Mouse (Mus musculus) ovary, postnatal 36 days (tissue): Measurements from ENCODE around the gene Mia2.

Experiments used
- DNase-seq: peaks from one replicate; pipeline ENCODE4 v3.0.0; 2022; ENCODE audit warnings: low spot score, mixed read lengths

The Mia2 gene

GRCm38 (mm10) chr12:59105914-59106313 lies 10.3 kb downstream of the Mia2 start:
- no peak for DNase-seq

GRCm38 (mm10) chr12:59106491-59106890 lies 10.9 kb downstream of the Mia2 start:
- no peak for DNase-seq

GRCm38 (mm10) chr12:59107926-59108325 lies 12.3 kb downstream of the Mia2 start:
- no peak for DNase-seq

- DNase-seq, result no peak
Measured at GRCm38 (mm10) chr12:59117184-59117583, 21.6 kb downstream of the Mia2 start.

- no peak for DNase-seq
Measured at GRCm38 (mm10) chr12:59125426-59125825, 29.8 kb downstream of the Mia2 start.

- DNase-seq, result no peak
Measured at GRCm38 (mm10) chr12:59128501-59128900, 32.9 kb downstream of the Mia2 start.

- DNase-seq, result no peak
Measured at GRCm38 (mm10) chr12:59129038-59129437, 33.4 kb downstream of the Mia2 start.

GRCm38 (mm10) chr12:59129592-59129991 lies 34.0 kb downstream of the Mia2 start:
- DNase-seq, result no peak

GRCm38 (mm10) chr12:59130249-59130648 lies 34.6 kb downstream of the Mia2 start:
- DNase-seq, result no peak

- DNase-seq, result peak; percentile 97
Measured at GRCm38 (mm10) chr12:59130651-59131577, 35.3 kb downstream of the Mia2 start.

GRCm38 (mm10) chr12:59131578-59131946 lies 36.0 kb downstream of the Mia2 start:
- DNase-seq, result no peak

- no peak for DNase-seq
Measured at GRCm38 (mm10) chr12:59132462-59132861, 36.9 kb downstream of the Mia2 start.

GRCm38 (mm10) chr12:59132940-59133339 lies 37.3 kb downstream of the Mia2 start:
- no peak for DNase-seq

- no peak for DNase-seq
Measured at GRCm38 (mm10) chr12:59133437-59133999, 37.9 kb downstream of the Mia2 start.

GRCm38 (mm10) chr12:59135096-59135495 lies 39.5 kb downstream of the Mia2 start:
- DNase-seq, result no peak

GRCm38 (mm10) chr12:59135533-59136300 lies 40.1 kb downstream of the Mia2 start:
- DNase-seq, result no peak

- no peak for DNase-seq
Measured at GRCm38 (mm10) chr12:59137031-59137430, 41.4 kb downstream of the Mia2 start.

- DNase-seq, result no peak
Measured at GRCm38 (mm10) chr12:59139372-59139771, 43.8 kb downstream of the Mia2 start.

GRCm38 (mm10) chr12:59145130-59145529 lies 49.5 kb downstream of the Mia2 start:
- DNase-seq, result no peak

GRCm38 (mm10) chr12:59149691-59150090 lies 54.1 kb downstream of the Mia2 start:
- no peak for DNase-seq

GRCm38 (mm10) chr12:59161091-59161490 lies 65.5 kb downstream of the Mia2 start:
- no peak for DNase-seq

GRCm38 (mm10) chr12:59162797-59163196 lies 67.2 kb downstream of the Mia2 start:
- no peak for DNase-seq

- DNase-seq, result no peak
Measured at GRCm38 (mm10) chr12:59164522-59164921, 68.9 kb downstream of the Mia2 start.
